7 mouse cellular contexts compared by ENCODE assay signal in the genomic region with DNA sequence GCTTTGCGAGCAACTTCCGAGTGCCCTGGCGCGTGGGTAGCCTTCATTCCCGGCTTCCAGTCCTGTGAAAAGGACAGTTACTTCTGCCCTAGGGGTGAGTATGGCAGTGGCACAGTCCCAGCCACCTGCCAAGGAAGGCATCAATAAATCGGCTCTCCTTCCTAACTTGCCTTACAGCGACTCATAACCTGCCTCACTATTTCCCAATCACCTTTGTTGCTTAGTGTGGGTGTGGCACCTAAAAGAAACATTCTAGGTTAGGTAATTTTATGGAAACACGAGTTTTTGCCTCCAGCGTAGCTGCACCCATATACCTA. TPM values are rescaled to one million over a fixed set of nuclear protein-coding genes. Genes with fewer than 3 reads are reported as not detected.
DNase-seq lines count a peak whose midpoint lies in the region; ATAC-seq and TF ChIP-seq lines count a peak whose summit lies in the region.

No protein-coding gene starts in this region.

- H3K9ac ChIP-seq in hindbrain, embryonic 11.5 days (ENCODE audit: low read depth, low read length) = peak overlapping the region; percentile 61

- H3K36me3 ChIP-seq in hindbrain, embryonic 11.5 days (ENCODE audit: control insufficient read depth, insufficient read depth, low read length) = no peaks in the 10 kb centered on the region

- peak overlapping the region; percentile 65 for H3K4me2 ChIP-seq in hindbrain, embryonic 11.5 days (replicated peaks; ENCODE audit: low read depth, low read length)

- H3K27me3 ChIP-seq in hindbrain, embryonic 11.5 days (ENCODE audit: control insufficient read depth, insufficient read depth, low read length) = no peaks in the 10 kb centered on the region

- TF ChIP-seq CTCF in layer of hippocampus, adult 2 months (conservative IDR thresholded peaks at IDR 0.05) = peak; percentile 38
- TF ChIP-seq CTCF in cortical plate, adult 2 months (IDR thresholded peaks at IDR 0.05; ENCODE audit: extremely low read depth, insufficient read depth, low read length) = no peak

- peak; percentile 61 for ATAC-seq in hindbrain, embryonic 11.5 days (ENCODE audit: low FRiP score)
- ATAC-seq in megakaryocyte, adult 5-6 weeks (ENCODE audit: poor library complexity, severe bottlenecking) = peak; percentile 34
- no peak for ATAC-seq in monocyte, adult 5-6 weeks (replicated peaks; ENCODE audit: insufficient number of reproducible peaks, low FRiP score, low TSS enrichment, poor library complexity, severe bottlenecking)

- DNase-seq in layer of hippocampus, adult 2 months (ENCODE audit: low spot score in 2 of 2) = peak in 1 of 2 experiments; percentile 12
- DNase-seq in layer of hippocampus, postnatal 25 days (ENCODE audit: extremely low spot score in 1 of 2, low spot score in 1 of 2) = no peak
- no peak for DNase-seq in hindbrain, embryonic 11.5 days (ENCODE audit: low spot score)
- no peak for DNase-seq in layer of hippocampus, adult 9-10 months (ENCODE audit: low spot score)

- no peaks in the 10 kb centered on the region for H3K9me3 ChIP-seq in hindbrain, embryonic 11.5 days (ENCODE audit: control insufficient read depth, low read length)

- peak overlapping the region; percentile 99 for H3K27ac ChIP-seq in layer of hippocampus, adult 2 months
- no peak overlapping the region for H3K27ac ChIP-seq in cortical plate, adult 2 months (ENCODE audit: insufficient read depth, low read length)
- peak overlapping the region; percentile 77 for H3K27ac ChIP-seq in hindbrain, embryonic 11.5 days (ENCODE audit: low read depth, low read length)

- H3K4me1 ChIP-seq in cortical plate, adult 2 months (ENCODE audit: control insufficient read depth, insufficient read depth, low read length) = no peaks in the 10 kb centered on the region; the same call in 1 of the 2 replicates
- H3K4me1 ChIP-seq in hindbrain, embryonic 11.5 days (replicated peaks; ENCODE audit: control insufficient read depth, insufficient read depth, low read length) = peaks cover 2% of the 10 kb centered on the region; the same call in 1 of the 2 replicates

- TF ChIP-seq POLR2A in cortical plate, adult 2 months (IDR thresholded peaks at IDR 0.05; ENCODE audit: extremely low read depth, insufficient read depth, low read length) = no peak

- 15% methylated on average over 9 of the region's 9 CpGs for WGBS in hindbrain, embryonic 11.5 days

- H3K4me3 ChIP-seq in layer of hippocampus, adult 2 months = peak overlapping the region; percentile 99
- H3K4me3 ChIP-seq in cortical plate, adult 2 months (ENCODE audit: insufficient read depth, low read length) = peak overlapping the region; percentile 76
- peak overlapping the region; percentile 83 for H3K4me3 ChIP-seq in hindbrain, embryonic 11.5 days (ENCODE audit: low read depth, low read length)

RNA-seq across cellular contexts. Expression of a gene that starts 0.6 kb away (rescaled TPM):
- 10 to 100 TPM; 32.5 to 35.2 TPM for total RNA-seq in layer of hippocampus, adult 2 months (2021)
- total RNA-seq in layer of hippocampus, postnatal 25 days (2021) = 10 to 100 TPM; 33.5 to 37.2 TPM
- polyA plus RNA-seq in cortical plate, adult 2 months (2012; rRNA removed) = 24.5 and 27.2 TPM in 2 replicates
- polyA plus RNA-seq in hindbrain, embryonic 11.5 days (2014; fragmentation: Nextera tagmentation; extraction: Ambion mirVana) = 74.2 and 78.4 TPM in 2 replicates
- 47.5 and 61.0 TPM in 2 replicates for total RNA-seq in megakaryocyte, adult 5-6 weeks (2015)
- total RNA-seq in megakaryocyte, adult 5-6 weeks (2017) = 61.3 and 69.6 TPM in 2 replicates
- total RNA-seq in monocyte, adult 5-6 weeks (2017) = 73.1 to 81.8 TPM (median 81.6 TPM) in 3 replicates

RNA-seq across cellular contexts. Expression of a gene that starts 24.3 kb away (rescaled TPM):
- 10 to 100 TPM; 17.2 to 18.6 TPM for total RNA-seq in layer of hippocampus, adult 2 months (2021)
- total RNA-seq in layer of hippocampus, postnatal 25 days (2021) = 10 to 100 TPM; 16.1 to 19.4 TPM
- polyA plus RNA-seq in cortical plate, adult 2 months (2012; rRNA removed) = 17.0 and 18.0 TPM in 2 replicates
- polyA plus RNA-seq in hindbrain, embryonic 11.5 days (2014; fragmentation: Nextera tagmentation; extraction: Ambion mirVana) = 5.9 and 9.2 TPM in 2 replicates
- not detected in 2 replicates for total RNA-seq in megakaryocyte, adult 5-6 weeks (2015)
- not detected in 2 replicates for total RNA-seq in megakaryocyte, adult 5-6 weeks (2017)
- not detected in 3 replicates for total RNA-seq in monocyte, adult 5-6 weeks (2017)

RNA-seq across cellular contexts. Expression of a gene that starts 51.0 kb away (rescaled TPM):
- total RNA-seq in layer of hippocampus, adult 2 months (2021) = 10 to 100 TPM; 67.6 to 69.7 TPM
- 10 to 100 TPM; 49.5 to 50.4 TPM for total RNA-seq in layer of hippocampus, postnatal 25 days (2021)
- polyA plus RNA-seq in cortical plate, adult 2 months (2012; rRNA removed) = 26.7 and 30.4 TPM in 2 replicates
- 51.0 and 57.4 TPM in 2 replicates for polyA plus RNA-seq in hindbrain, embryonic 11.5 days (2014; fragmentation: Nextera tagmentation; extraction: Ambion mirVana)
- total RNA-seq in megakaryocyte, adult 5-6 weeks (2015) = 71.4 and 76.5 TPM in 2 replicates
- total RNA-seq in megakaryocyte, adult 5-6 weeks (2017) = 93.7 and 102 TPM in 2 replicates
- total RNA-seq in monocyte, adult 5-6 weeks (2017) = 88.0 to 131 TPM (median 96.2 TPM) in 3 replicates

RNA-seq across cellular contexts. Expression of a gene that starts 60.0 kb away (rescaled TPM):
- 1 to 10 TPM; 4.3 to 4.8 TPM for total RNA-seq in layer of hippocampus, adult 2 months (2021)
- total RNA-seq in layer of hippocampus, postnatal 25 days (2021) = 1 to 10 TPM; 3.8 to 4.1 TPM
- polyA plus RNA-seq in cortical plate, adult 2 months (2012; rRNA removed) = 1.2 and 2.3 TPM in 2 replicates
- polyA plus RNA-seq in hindbrain, embryonic 11.5 days (2014; fragmentation: Nextera tagmentation; extraction: Ambion mirVana) = 0.77 and 0.94 TPM in 2 replicates
- total RNA-seq in megakaryocyte, adult 5-6 weeks (2015) = 0.91 and 1.4 TPM in 2 replicates
- total RNA-seq in megakaryocyte, adult 5-6 weeks (2017) = 1.6 TPM in 2 replicates
- total RNA-seq in monocyte, adult 5-6 weeks (2017) = 3.2 to 6.9 TPM (median 3.6 TPM) in 3 replicates

Comparison
In these comparisons a context has a peak if more than half of its experiments do, and no peak if none do; other contexts are left out.
1. RNA of a gene that starts 24.3 kb away (total RNA-seq): 16.1 to 19.4 TPM in layer of hippocampus, postnatal 25 days and 17.2 to 18.6 TPM in layer of hippocampus, adult 2 months; not detected in megakaryocyte, adult 5-6 weeks and not detected in monocyte, adult 5-6 weeks; every median in the first group is over 10 times any median in the second.
2. Peak in every context shown above with its lines, with median percentiles within 50 percentile points of each other: H3K4me3 ChIP-seq.